Mouse (Mus musculus) embryo, embryonic 9.5 days (tissue): ENCODE measurements around the gene Dhrs4.

ENCODE experiments used
- DNase-seq: peaks from one replicate; pipeline ENCODE4 v3.0.0-alpha.2; 2017; ENCODE audit errors: extremely low spot score

The Dhrs4 gene

GRCm38 (mm10) chr14:55478651-55479599, at the start of gene Dhrs4:
Dhrs4 (plus strand) TSS chr14:55478758.
- DNase-seq = peak; percentile 86

- DNase-seq = no peak
These were observed 48.3 kb upstream of the Dhrs4 start for GRCm38 (mm10) chr14:55430255-55430654.

- no peak for DNase-seq
These were observed 45.5 kb upstream of the Dhrs4 start for GRCm38 (mm10) chr14:55433052-55433451.

GRCm38 (mm10) chr14:55434825-55435224, 43.7 kb upstream of the Dhrs4 start:
- DNase-seq = no peak

GRCm38 (mm10) chr14:55437118-55437517, 41.4 kb upstream of the Dhrs4 start:
- no peak for DNase-seq

GRCm38 (mm10) chr14:55438193-55438784, 40.3 kb upstream of the Dhrs4 start:
- peak; percentile 69 for DNase-seq

- no peak for DNase-seq
These were observed 20.9 kb upstream of the Dhrs4 start for GRCm38 (mm10) chr14:55457693-55458092.

- DNase-seq = peak; percentile 67
These were observed 20.3 kb upstream of the Dhrs4 start for GRCm38 (mm10) chr14:55458273-55458672.

GRCm38 (mm10) chr14:55458761-55459160, 19.8 kb upstream of the Dhrs4 start:
- no peak for DNase-seq

- DNase-seq = no peak
These were observed 18.8 kb upstream of the Dhrs4 start for GRCm38 (mm10) chr14:55459796-55460195.

GRCm38 (mm10) chr14:55460297-55460696, 18.3 kb upstream of the Dhrs4 start:
- DNase-seq = no peak

- no peak for DNase-seq
These were observed 16.8 kb upstream of the Dhrs4 start for GRCm38 (mm10) chr14:55461757-55462156.

GRCm38 (mm10) chr14:55466481-55466880, 12.1 kb upstream of the Dhrs4 start:
- DNase-seq = no peak

- DNase-seq = no peak
These were observed 11.4 kb upstream of the Dhrs4 start for GRCm38 (mm10) chr14:55467108-55467507.

- no peak for DNase-seq
These were observed 10.2 kb upstream of the Dhrs4 start for GRCm38 (mm10) chr14:55468301-55468741.

GRCm38 (mm10) chr14:55469041-55469440, 9.5 kb upstream of the Dhrs4 start:
- no peak for DNase-seq

GRCm38 (mm10) chr14:55469821-55470220, 8.7 kb upstream of the Dhrs4 start:
- no peak for DNase-seq

GRCm38 (mm10) chr14:55470806-55471205, 7.8 kb upstream of the Dhrs4 start:
- peak; percentile 35 for DNase-seq

- DNase-seq = no peak
These were observed 2.9 kb upstream of the Dhrs4 start for GRCm38 (mm10) chr14:55475654-55476053.

- no peak for DNase-seq
These were observed 1.1 kb upstream of the Dhrs4 start for GRCm38 (mm10) chr14:55477421-55477820.

- no peak for DNase-seq
These were observed 729 bp upstream of the Dhrs4 start for GRCm38 (mm10) chr14:55477829-55478228.

GRCm38 (mm10) chr14:55479629-55480028, 1.1 kb downstream of the Dhrs4 start:
- DNase-seq = no peak
